Mouse (Mus musculus) ovary, adult 18-20 months (tissue): Measurements from ENCODE around the gene Zfp385b.

ENCODE experiments used
- DNase-seq: peaks from one replicate; pipeline ENCODE4 v3.0.0; 2022; ENCODE audit warnings: low spot score, mixed read lengths

Zfp385b gene

GRCm38 (mm10) chr2:77587387-77587786 lies 232.1 kb downstream of the Zfp385b start:
- no peak for DNase-seq

GRCm38 (mm10) chr2:77586581-77587360 lies 232.7 kb downstream of the Zfp385b start:
- no peak for DNase-seq

GRCm38 (mm10) chr2:77583586-77583985 lies 235.9 kb downstream of the Zfp385b start:
- DNase-seq: no peak

- no peak for DNase-seq
Observed at GRCm38 (mm10) chr2:77576571-77576970, 242.9 kb downstream of the Zfp385b start.

GRCm38 (mm10) chr2:77567528-77568435 lies 251.7 kb downstream of the Zfp385b start:
- DNase-seq: no peak

- no peak for DNase-seq
Observed at GRCm38 (mm10) chr2:77563706-77564105, 255.7 kb downstream of the Zfp385b start.

GRCm38 (mm10) chr2:77561941-77562340 lies 257.5 kb downstream of the Zfp385b start:
- DNase-seq: no peak

GRCm38 (mm10) chr2:77556938-77557337 lies 262.5 kb downstream of the Zfp385b start:
- DNase-seq: no peak

- DNase-seq: no peak
Observed at GRCm38 (mm10) chr2:77555980-77556379, 263.5 kb downstream of the Zfp385b start.

GRCm38 (mm10) chr2:77552675-77553074 lies 266.8 kb downstream of the Zfp385b start:
- DNase-seq: no peak

- DNase-seq: no peak
Observed at GRCm38 (mm10) chr2:77543388-77543787, 276.1 kb downstream of the Zfp385b start.

- no peak for DNase-seq
Observed at GRCm38 (mm10) chr2:77542605-77543004, 276.8 kb downstream of the Zfp385b start.

GRCm38 (mm10) chr2:77541681-77542080 lies 277.8 kb downstream of the Zfp385b start:
- no peak for DNase-seq

- DNase-seq: no peak
Observed at GRCm38 (mm10) chr2:77540860-77541259, 278.6 kb downstream of the Zfp385b start.

GRCm38 (mm10) chr2:77536556-77536955 lies 282.9 kb downstream of the Zfp385b start:
- DNase-seq: no peak

- no peak for DNase-seq
Observed at GRCm38 (mm10) chr2:77528079-77528752, 291.2 kb downstream of the Zfp385b start.

- no peak for DNase-seq
Observed at GRCm38 (mm10) chr2:77527616-77528015, 291.8 kb downstream of the Zfp385b start.

GRCm38 (mm10) chr2:77526803-77527202 lies 292.6 kb downstream of the Zfp385b start:
- no peak for DNase-seq

- no peak for DNase-seq
Observed at GRCm38 (mm10) chr2:77526301-77526700, 293.1 kb downstream of the Zfp385b start.

GRCm38 (mm10) chr2:77522223-77522622 lies 297.2 kb downstream of the Zfp385b start:
- no peak for DNase-seq

- no peak for DNase-seq
Observed at GRCm38 (mm10) chr2:77519341-77519740, 300.1 kb downstream of the Zfp385b start.

- no peak for DNase-seq
Observed at GRCm38 (mm10) chr2:77518693-77519092, 300.7 kb downstream of the Zfp385b start.
